Mouse (Mus musculus) liver, postnatal 0 days (tissue): ENCODE measurements around the gene Bcl2l10. TPM values are rescaled to one million over a fixed set of nuclear protein-coding genes. Genes with fewer than 3 reads are reported as not detected.

Experiments
- ATAC-seq: fragments of 200-750 bp; cut with Nextera tagmentation; 2 replicates; pipeline ENCODE4 v1.8.0; 2017; ENCODE audit warnings: mild to moderate bottlenecking, moderate library complexity
- DNase-seq: peaks from one replicate; pipeline ENCODE4 v3.0.0-alpha.2; 2016
- H3K27ac ChIP-seq: fragments of 300-500 bp; sonication (generic); 2 replicates; pipeline ENCODE4 v1.5.1; 2014; ENCODE audit warnings: antibody characterized with exemption, moderate library complexity, mild to moderate bottlenecking, low read depth
- H3K27me3 ChIP-seq: fragments of 300-500 bp; sonication (generic); 2 replicates; pipeline ENCODE4 v1.6.1; 2014; ENCODE audit warnings: low read length, control low read depth, mixed read lengths; ENCODE audit not compliant: insufficient read depth
- H3K36me3 ChIP-seq: fragments of 300-500 bp; sonication (generic); replicated peaks from 2 replicates; pipeline ENCODE4 v1.6.1; 2014; ENCODE audit warnings: mild to moderate bottlenecking, control low read depth, low read length, moderate library complexity, mixed read lengths; ENCODE audit not compliant: insufficient read depth
- H3K4me1 ChIP-seq: fragments of 300-500 bp; sonication (generic); 2 replicates; pipeline ENCODE4 v1.6.1; 2014; ENCODE audit warnings: antibody characterized with exemption, mild to moderate bottlenecking, control low read depth; ENCODE audit not compliant: insufficient read depth
- H3K4me2 ChIP-seq: fragments of 300-500 bp; sonication (generic); 2 replicates; pipeline ENCODE4 v1.6.1; 2014; ENCODE audit warnings: low read depth, mild to moderate bottlenecking, low read length, moderate library complexity, mixed read lengths
- H3K4me3 ChIP-seq: fragments of 300-500 bp; sonication (generic); 2 replicates; pipeline ENCODE4 v1.5.1; 2014; ENCODE audit warnings: low read depth, low read length
- H3K9ac ChIP-seq: fragments of 300-500 bp; sonication (generic); replicated peaks from 2 replicates; pipeline ENCODE4 v1.6.1; 2014; ENCODE audit warnings: mild to moderate bottlenecking, moderate library complexity
- H3K9me3 ChIP-seq: fragments of 300-500 bp; sonication (generic); 2 replicates; pipeline ENCODE4 v1.6.1; 2016; ENCODE audit warnings: mild to moderate bottlenecking, control low read depth, low read length, mixed read lengths
- CTCF ChIP-seq: sonication (generic); IDR thresholded peaks from 2 replicates; pipeline ENCODE4 v1.5.1; 2016; ENCODE audit warnings: antibody characterized with exemption, low read depth
- EP300 ChIP-seq: IDR thresholded peaks from 2 replicates; pipeline ENCODE4 v1.6.1; 2016; ENCODE audit warnings: antibody characterized with exemption, low read depth, mild to moderate bottlenecking
- WGBS: fragments of 180-500 bp; shearing (Covaris S2); extraction: QIAGEN DNeasy Blood & Tissue Kit; methylation state at CpG from one replicate; pipeline ENCODE4 v1.1.7; 2014; ENCODE audit not compliant: insufficient replicate concordance; 5-methylcytosine and 5-hydroxymethylcytosine counted together
- polyA plus RNA-seq: library from polyadenylated mRNA; unstranded; fragments of >200 nt; fragmentation: Nextera tagmentation; extraction: Ambion mirVana; gene quantifications from 2 replicates; pipeline ENCODE4 v1.2.1, GENCODE M21; 2015

The Bcl2l10 gene
- polyA plus RNA-seq, 1 experiment from 2014 or later: not detected

DNA sequence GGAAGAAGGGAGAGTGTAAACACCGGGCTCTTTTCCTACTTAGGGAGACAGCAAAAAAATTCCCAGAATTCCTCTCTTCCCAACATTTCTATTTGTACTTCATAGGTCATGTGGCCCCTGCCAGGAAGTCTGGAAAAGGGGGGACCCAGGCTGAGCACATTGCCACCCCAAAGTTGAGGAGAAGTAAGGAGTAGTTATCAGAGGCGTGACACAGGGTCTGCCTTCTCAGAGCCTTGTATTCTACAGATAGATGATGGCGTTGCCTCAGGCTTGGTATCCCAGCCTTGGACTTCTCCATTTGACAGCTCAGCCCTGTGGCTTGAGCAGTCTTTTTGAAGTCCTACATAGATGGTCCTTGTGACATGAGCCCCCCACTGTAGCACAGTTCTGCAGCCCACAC, 32.3 kb upstream of the Bcl2l10 start:
- Histone ChIP-seq H3K36me3 (no peaks in the 10 kb centered on the region), H3K4me1 (peaks cover 7% of the 10 kb centered on the region; the same call in 1 of the 2 replicates), H3K9me3 (no peaks in the 10 kb centered on the region), H3K27ac (no peak overlapping the region), H3K27me3 (0 out of 2 replicates have a peak, but pooled peaks cover 3% of the 10 kb centered on the region), H3K4me3 (no peak overlapping the region), H3K9ac (no peak overlapping the region), H3K4me2 (no peak overlapping the region)
- 74% methylated on average over 3 of the region's 3 CpGs for WGBS
- DNase-seq: no peak
- TF ChIP-seq EP300 (no peak), CTCF (no peak)
- ATAC-seq: no peak

DNA sequence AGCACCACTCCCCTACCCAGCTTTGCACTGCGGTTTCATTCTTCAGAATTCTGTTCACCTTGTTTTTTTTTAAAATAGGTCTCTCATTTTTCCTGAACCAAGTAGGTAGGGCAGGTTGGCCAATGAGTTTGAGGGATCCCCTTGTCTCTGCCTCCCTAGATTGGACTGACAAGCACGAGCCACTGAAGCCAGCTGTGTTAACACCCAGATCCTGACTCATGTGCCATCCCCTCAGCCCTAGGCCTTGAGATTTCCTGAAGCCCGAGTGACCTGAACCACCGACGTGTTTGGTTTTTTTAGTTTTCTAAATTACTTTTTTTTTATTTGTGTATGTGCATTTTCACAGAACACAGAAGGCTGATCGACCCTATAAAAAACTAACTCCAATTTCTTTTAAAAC, 30.8 kb upstream of the Bcl2l10 start:
- Histone ChIP-seq H3K4me1 (peaks cover 7% of the 10 kb centered on the region; the same call in 1 of the 2 replicates), H3K9me3 (no peaks in the 10 kb centered on the region), H3K27ac (no peak overlapping the region), H3K9ac (no peak overlapping the region), H3K4me2 (no peak overlapping the region), H3K36me3 (no peaks in the 10 kb centered on the region), H3K4me3 (no peak overlapping the region), H3K27me3 (0 out of 2 replicates have a peak, but pooled peaks cover 3% of the 10 kb centered on the region)
- TF ChIP-seq CTCF (no peak), EP300 (no peak)
- ATAC-seq: no peak
- WGBS: 83% methylated on average over 6 of the region's 6 CpGs
- no peak for DNase-seq

DNA sequence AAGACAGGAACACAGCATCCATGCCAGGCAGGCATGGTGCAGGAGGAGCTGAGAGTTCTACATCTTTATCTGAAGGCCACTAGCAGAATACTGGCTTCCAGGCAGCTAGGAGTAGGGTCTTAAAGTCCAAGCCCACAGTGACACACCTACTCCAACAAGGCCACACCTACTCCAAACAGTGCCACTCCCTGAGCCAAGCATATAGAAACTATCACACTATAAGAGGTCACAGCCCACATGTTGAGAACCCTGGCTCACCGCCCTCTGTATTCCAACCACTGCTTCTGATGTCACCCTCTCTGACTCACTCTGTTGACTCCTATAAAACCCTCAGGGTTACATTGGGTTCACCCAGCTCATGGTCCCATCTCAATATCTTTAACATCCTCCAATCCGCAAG, 29.4 kb upstream of the Bcl2l10 start:
- Histone ChIP-seq H3K4me3 (no peak overlapping the region), H3K4me1 (peaks cover 7% of the 10 kb centered on the region; the same call in 1 of the 2 replicates), H3K27ac (no peak overlapping the region), H3K9me3 (no peaks in the 10 kb centered on the region), H3K36me3 (no peaks in the 10 kb centered on the region), H3K4me2 (no peak overlapping the region), H3K9ac (no peak overlapping the region), H3K27me3 (0 out of 2 replicates have a peak, but pooled peaks cover 3% of the 10 kb centered on the region)
- no peak for TF ChIP-seq CTCF
- no peak for TF ChIP-seq EP300
- DNase-seq: no peak
- WGBS: 78% methylated on average over 2 of the region's 2 CpGs
- ATAC-seq: no peak

DNA sequence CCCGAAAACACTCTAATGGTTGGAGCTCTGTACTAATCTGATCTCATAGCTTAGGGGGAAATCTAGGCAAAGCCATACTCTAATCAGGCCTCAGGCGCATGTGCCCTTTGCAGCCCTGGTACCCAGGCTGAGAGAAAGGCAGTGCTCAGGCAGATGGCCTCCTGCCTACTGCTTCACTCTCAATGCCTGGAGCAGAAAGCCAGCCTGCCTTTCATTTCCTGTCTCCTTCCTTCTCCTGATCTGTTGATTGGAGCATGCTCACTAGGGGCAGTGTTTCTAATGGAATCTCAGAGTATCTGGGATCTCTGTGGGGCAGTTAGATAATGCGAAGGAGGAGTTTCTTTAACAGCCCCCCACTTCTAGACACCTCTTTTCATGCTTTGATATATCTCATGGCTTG, 28.2 kb upstream of the Bcl2l10 start:
- TF ChIP-seq EP300: no peak
- TF ChIP-seq CTCF: no peak
- Histone ChIP-seq H3K4me1 (peaks cover 5% of the 10 kb centered on the region; the same call in 1 of the 2 replicates), H3K4me3 (no peak overlapping the region), H3K9me3 (no peaks in the 10 kb centered on the region), H3K27me3 (0 out of 2 replicates have a peak, but pooled peaks cover 3% of the 10 kb centered on the region), H3K27ac (no peak overlapping the region), H3K36me3 (no peaks in the 10 kb centered on the region), H3K9ac (no peak overlapping the region), H3K4me2 (no peak overlapping the region)
- ATAC-seq (no peak), DNase-seq (no peak)
- 76% methylated on average over 3 of the region's 3 CpGs for WGBS

DNA sequence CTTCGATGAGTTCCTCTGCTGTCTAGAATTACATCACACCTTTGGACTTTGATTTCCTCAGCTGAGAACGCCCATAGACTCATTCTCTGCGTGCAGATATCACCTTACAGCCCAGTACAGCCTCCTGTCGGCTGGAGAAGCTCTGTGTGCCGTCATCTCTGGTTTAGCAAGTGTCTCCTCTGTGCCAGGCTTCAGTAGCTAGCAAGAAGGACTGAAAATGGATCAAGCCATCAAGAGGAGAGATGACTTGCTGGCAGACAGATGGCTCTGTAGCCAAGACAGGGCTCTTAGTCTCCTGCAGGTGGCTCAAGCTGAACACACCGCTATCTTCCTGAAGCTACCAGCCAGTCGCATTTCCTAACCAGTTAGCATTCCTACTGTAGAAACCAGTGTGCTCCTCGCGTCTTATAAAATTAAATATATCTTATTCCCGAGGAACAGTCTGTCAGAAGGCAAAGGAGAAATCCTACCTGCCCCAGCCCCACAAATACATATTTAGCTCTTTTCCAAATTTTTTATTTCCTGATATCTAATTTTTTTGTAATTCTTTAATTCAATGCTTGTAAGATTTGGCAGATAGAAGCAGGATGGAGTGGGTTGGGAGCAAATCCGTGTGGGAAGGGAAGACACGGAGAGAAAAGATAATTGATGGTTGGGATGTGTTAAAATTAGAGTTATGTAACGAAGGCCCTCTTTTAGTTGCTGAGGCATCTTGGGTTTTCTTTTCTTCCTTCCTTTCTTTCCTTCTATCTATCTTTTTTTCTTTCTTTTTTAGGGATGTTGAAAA, 25.3 kb upstream of the Bcl2l10 start:
- H3K4me1 ChIP-seq: no peaks in the 10 kb centered on the region
- 61% methylated on average over 13 of the region's 13 CpGs for WGBS
- no peaks in the 10 kb centered on the region for H3K36me3 ChIP-seq
- DNase-seq (no peak), ATAC-seq (no peak)
- no peaks in the 10 kb centered on the region for H3K9me3 ChIP-seq
- H3K4me3 ChIP-seq: no peak overlapping the region
- no peak overlapping the region for H3K27ac ChIP-seq
- H3K27me3 ChIP-seq: no peaks in the 10 kb centered on the region
- TF ChIP-seq EP300: no peak
- TF ChIP-seq CTCF: no peak
- no peak overlapping the region for H3K4me2 ChIP-seq
- no peak overlapping the region for H3K9ac ChIP-seq

DNA sequence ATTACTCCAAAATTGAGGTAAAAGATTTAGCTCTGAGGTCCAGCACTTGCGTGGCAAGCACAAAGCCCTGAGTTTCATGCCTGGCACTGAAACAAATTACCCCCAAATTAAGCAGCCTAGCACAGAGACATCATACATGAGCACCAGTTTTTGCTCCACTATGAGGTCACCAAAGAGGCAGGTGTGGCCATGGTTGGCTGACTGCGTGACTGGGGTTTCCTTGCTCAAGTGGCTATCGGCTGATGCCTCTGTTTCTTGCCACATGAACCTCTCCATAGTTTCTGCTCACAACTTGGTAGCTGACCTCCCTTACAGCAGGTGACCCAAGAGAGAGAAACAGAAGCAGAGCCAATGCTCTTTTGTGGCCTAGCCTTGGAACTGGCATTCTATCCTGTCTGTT, 19.5 kb upstream of the Bcl2l10 start:
- H3K4me1 ChIP-seq: no peaks in the 10 kb centered on the region
- H3K27ac ChIP-seq: no peak overlapping the region
- no peak for TF ChIP-seq CTCF
- TF ChIP-seq EP300: no peak
- H3K27me3 ChIP-seq: no peaks in the 10 kb centered on the region
- no peak overlapping the region for H3K9ac ChIP-seq
- H3K9me3 ChIP-seq: no peaks in the 10 kb centered on the region
- ATAC-seq (no peak), DNase-seq (no peak)
- H3K4me2 ChIP-seq: no peak overlapping the region
- H3K36me3 ChIP-seq: no peaks in the 10 kb centered on the region
- WGBS: 83% methylated on average over 3 of the region's 3 CpGs
- H3K4me3 ChIP-seq: no peak overlapping the region
